Mouse (Mus musculus): ENCODE measurements around the gene Gsta4. TPM values are rescaled to one million over a fixed set of nuclear protein-coding genes. Genes with fewer than 3 reads are reported as not detected.
A peak's percentile ranks its signal among the peaks of the same experiment; 100 is the strongest.
"Not testable (repeated sequence)": the region's sequence is repeated elsewhere in the genome, so short reads cannot be mapped to it uniquely, and the experiment has no call there.

Gene Gsta4
- polyA plus RNA-seq, 1 experiment from 2014 or later = 23.3 TPM

DNA sequence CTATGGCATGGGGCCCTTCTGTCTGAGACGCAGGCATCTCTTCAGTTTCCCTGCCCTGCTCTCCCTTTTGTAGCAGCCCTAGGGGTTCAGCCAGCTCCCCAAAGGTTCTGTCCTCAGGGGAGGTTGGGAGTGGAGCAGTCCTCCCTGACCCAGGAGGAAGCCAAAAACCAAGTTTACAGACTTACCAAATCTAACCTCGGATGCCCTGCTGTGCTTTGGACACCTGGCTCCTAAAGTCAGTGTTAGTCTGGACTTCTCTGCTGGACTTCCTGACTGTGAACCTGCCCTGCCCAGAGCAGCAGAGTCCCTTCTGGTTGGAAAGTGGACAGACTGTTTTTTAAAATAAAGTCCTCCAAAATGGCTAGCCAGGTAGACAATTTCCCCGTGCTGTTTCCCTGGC lies 17.8 kb upstream of the Gsta4 start:
- 74% methylated on average over 3 of the region's 3 CpGs for WGBS (ENCODE audit: insufficient replicate concordance)
- Histone ChIP-seq H3K4me3 (replicated peaks) (no peak overlapping the region), H3K36me3 (peaks cover 35% of the 10 kb centered on the region), H3K27me3 (no peaks in the 10 kb centered on the region), H3K27ac (no peak overlapping the region), H3K9ac (no peak overlapping the region), H3K4me1 (replicated peaks) (peaks cover 28% of the 10 kb centered on the region), H3K9me3 (replicated peaks) (no peaks in the 10 kb centered on the region), H3K4me2 (no peak overlapping the region)
- no peak for ATAC-seq (ENCODE audit: low read depth)
- DNase-seq = no peak

DNA sequence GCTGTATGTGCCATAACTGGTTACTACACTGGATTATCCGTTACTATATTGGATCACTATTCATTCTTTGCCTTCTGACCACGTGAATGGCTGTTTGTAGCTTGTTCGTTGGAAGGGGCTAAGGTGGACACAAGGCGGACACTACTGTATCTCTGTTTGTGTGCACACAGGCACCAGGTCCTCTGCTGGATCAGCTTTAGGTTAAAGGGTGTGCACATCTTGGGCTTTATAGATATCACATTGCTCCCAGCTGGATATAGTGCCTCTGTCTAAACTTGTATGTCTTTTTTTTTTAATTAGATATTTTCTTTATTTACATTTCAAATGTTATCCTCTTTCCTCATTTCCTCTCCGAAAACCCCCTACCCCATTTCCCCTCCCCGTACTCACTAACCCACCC lies 17.1 kb upstream of the Gsta4 start:
- 60% methylated on average over 6 of the region's 6 CpGs for WGBS (ENCODE audit: insufficient replicate concordance)
- Histone ChIP-seq H3K4me2 (no peak overlapping the region), H3K9ac (no peak overlapping the region), H3K4me3 (replicated peaks) (no peak overlapping the region), H3K4me1 (replicated peaks) (peaks cover 28% of the 10 kb centered on the region), H3K27me3 (no peaks in the 10 kb centered on the region), H3K9me3 (replicated peaks) (no peaks in the 10 kb centered on the region), H3K36me3 (peaks cover 32% of the 10 kb centered on the region), H3K27ac (0 out of 2 replicates have a peak overlapping the region, but pooled peaks have one; percentile 70)
- ATAC-seq (ENCODE audit: low read depth) (peak; percentile 83), DNase-seq (no peak)

DNA sequence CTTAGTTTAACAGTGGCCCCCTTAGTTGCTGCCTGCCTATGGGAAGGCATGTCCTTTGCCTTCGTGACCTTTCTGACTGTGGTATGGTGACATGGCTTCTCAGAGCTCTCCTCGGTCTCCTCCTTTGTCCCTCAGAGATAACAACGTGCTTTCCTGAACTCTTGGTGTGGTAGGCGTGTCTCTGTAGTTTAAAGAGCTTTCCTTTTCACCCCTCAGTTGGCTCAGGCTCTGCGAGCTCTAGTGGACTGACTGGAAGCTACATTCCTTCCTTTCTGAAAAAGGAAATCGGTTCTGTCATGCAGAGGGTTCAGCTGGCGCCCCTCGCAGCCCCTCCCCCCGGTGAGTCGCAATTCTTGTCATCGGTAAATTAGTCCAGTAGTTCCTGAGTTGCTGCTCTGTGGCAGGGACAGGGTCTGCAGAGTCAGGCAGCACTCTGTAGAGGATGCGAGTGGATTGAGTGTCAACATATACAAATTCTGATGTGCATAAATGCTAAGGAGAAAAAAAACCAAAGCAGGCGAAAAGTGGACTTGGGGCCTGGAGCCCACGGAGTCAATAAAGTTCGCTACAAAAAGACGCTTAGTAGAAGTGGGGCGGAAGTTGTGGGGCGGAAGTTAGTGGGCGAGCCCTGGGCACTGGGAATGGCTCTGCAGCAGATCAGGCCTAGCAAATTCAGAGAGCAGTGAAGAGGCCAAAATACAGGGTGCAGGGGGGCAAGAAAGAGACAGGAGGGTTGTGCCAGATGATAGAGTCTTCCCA lies 15.7 kb upstream of the Gsta4 start:
- peaks cover 28% of the 10 kb centered on the region for H3K4me1 ChIP-seq (replicated peaks)
- peak; percentile 41 for DNase-seq
- no peaks in the 10 kb centered on the region for H3K9me3 ChIP-seq (replicated peaks)
- H3K27me3 ChIP-seq = no peaks in the 10 kb centered on the region
- WGBS (ENCODE audit: insufficient replicate concordance) = 47% methylated on average over 19 of the region's 19 CpGs
- ATAC-seq (ENCODE audit: low read depth) = peak; percentile 83
- H3K27ac ChIP-seq = peak overlapping the region; percentile 70
- peak overlapping the region; percentile 51; the same call in 1 of the 2 replicates for H3K9ac ChIP-seq
- peak overlapping the region; percentile 51 for H3K4me2 ChIP-seq
- peaks cover 19% of the 10 kb centered on the region; the same call in 1 of the 2 replicates for H3K36me3 ChIP-seq
- H3K4me3 ChIP-seq (replicated peaks) = peak overlapping the region; percentile 31

DNA sequence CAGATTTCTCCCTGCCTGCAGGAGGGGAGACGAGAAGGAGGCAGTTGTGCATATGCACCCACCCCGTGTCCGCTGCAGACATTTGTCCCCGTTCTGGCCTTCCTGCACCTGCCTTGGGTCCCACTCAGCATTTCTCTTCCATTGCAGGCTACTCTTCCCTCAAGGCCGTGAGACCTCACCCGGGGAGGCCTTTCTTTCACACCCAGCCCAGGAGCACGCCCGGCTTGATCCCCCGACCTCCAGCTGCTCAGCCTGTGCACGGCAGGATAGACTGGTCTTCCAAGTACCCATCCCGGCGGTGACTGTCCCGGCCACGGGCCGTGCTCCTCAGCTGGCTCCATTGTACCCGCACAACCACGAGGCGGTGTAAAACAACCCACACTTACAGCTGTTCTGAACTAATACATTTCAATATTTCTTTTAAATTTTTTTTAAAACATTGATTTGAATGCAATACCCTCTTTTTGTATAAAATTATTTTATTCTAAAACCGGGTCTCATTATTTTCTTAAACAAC lies 15.1 kb upstream of the Gsta4 start:
- Histone ChIP-seq H3K9ac (no peak overlapping the region), H3K36me3 (peaks cover 16% of the 10 kb centered on the region; the same call in 1 of the 2 replicates), H3K4me1 (replicated peaks) (peaks cover 28% of the 10 kb centered on the region), H3K27ac (no peak overlapping the region), H3K27me3 (no peaks in the 10 kb centered on the region), H3K4me3 (replicated peaks) (no peak overlapping the region), H3K9me3 (replicated peaks) (no peaks in the 10 kb centered on the region), H3K4me2 (peak overlapping the region; percentile 51)
- DNase-seq (no peak), ATAC-seq (ENCODE audit: low read depth) (no peak)
- 86% methylated on average over 19 of the region's 19 CpGs for WGBS (ENCODE audit: insufficient replicate concordance)

DNA sequence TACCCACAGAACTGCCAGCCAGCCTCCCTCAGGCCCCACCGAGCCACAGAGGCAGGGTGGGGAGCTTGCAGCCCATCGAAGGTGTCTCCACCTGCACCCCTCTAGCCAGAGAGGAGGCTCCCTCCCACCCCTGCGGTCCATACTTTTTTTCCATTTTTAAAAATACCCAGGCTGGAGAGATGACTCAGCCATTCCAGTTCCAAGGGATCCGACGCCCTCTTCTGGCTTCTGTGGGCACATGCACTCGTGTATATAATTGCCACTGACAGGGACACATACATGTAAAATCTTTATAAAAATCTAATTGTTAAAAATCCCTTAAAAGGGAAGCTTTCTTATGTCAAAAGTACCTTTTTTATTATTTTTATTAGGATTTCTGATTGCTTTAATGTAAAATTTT lies 13.7 kb upstream of the Gsta4 start:
- WGBS (ENCODE audit: insufficient replicate concordance) = 77% methylated on average over 6 of the region's 6 CpGs
- H3K9ac ChIP-seq = no peak overlapping the region
- no peak overlapping the region for H3K4me3 ChIP-seq (replicated peaks)

DNA sequence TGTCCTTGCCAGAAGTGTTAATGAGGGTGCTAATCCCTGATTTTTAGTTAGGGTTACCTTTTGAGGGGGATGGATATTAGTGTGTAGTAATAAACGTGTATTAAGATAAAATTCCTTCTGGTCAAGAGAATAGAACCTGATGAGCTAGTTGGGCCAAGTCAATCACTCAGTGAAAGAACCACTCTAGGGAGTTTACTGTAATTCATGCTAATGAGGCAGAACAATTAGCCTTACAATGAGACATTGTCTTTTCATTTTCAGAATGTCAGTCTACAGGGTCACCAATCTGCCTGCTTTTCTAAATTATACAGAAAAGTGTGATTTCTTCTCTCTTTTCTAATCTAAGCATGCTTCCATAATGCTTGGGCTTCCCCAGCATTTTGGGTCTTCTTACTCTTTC lies 8.6 kb upstream of the Gsta4 start:
- H3K9me3 ChIP-seq (replicated peaks) = no peaks in the 10 kb centered on the region
- DNase-seq = no peak
- H3K4me2 ChIP-seq = no peak overlapping the region
- H3K36me3 ChIP-seq = no peaks in the 10 kb centered on the region
- ATAC-seq (ENCODE audit: low read depth) = no peak
- H3K4me1 ChIP-seq (replicated peaks) = peaks cover 11% of the 10 kb centered on the region
- no peaks in the 10 kb centered on the region for H3K27me3 ChIP-seq
- no peak overlapping the region for H3K4me3 ChIP-seq (replicated peaks)
- H3K27ac ChIP-seq = no peak overlapping the region
- WGBS (ENCODE audit: insufficient replicate concordance) = 66% methylated on average over 1 of the region's 1 CpGs
- no peak overlapping the region for H3K9ac ChIP-seq

More for the DNA sequence above, 13.7 kb upstream of the Gsta4 start:
- no peaks in the 10 kb centered on the region for H3K27me3 ChIP-seq
- no peak overlapping the region for H3K27ac ChIP-seq
- ATAC-seq (ENCODE audit: low read depth) = no peak
- peaks cover 28% of the 10 kb centered on the region for H3K4me1 ChIP-seq (replicated peaks)
- H3K36me3 ChIP-seq = peaks cover 16% of the 10 kb centered on the region; the same call in 1 of the 2 replicates
- H3K4me2 ChIP-seq = no peak overlapping the region
- no peaks in the 10 kb centered on the region for H3K9me3 ChIP-seq (replicated peaks)
- DNase-seq = no peak

DNA sequence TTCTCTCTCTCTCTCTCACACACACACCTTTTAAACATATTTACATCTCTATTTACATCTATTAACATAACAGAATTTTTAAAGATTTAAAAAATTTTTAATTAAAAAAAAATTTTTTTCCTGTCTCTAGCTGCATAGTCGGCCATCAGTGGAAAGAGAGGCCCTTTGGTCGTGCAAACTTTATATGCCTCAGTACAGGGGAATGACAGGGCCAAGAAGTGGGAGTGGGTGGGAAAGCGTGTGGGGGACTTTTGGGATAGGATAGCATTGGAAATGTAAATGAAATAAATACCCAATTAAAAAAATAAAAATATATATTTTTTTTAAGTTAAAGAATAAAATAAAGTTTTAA lies 7.7 kb upstream of the Gsta4 start:
- H3K9me3 ChIP-seq (replicated peaks); H3K9ac ChIP-seq; DNase-seq; H3K4me3 ChIP-seq (replicated peaks); H3K4me2 ChIP-seq; ATAC-seq (ENCODE audit: low read depth); H3K27me3 ChIP-seq; H3K36me3 ChIP-seq: not testable (repeated sequence)
- Histone ChIP-seq H3K27ac (peak overlapping the region; percentile 12; the same call in 1 of the 2 replicates), H3K4me1 (replicated peaks) (peaks cover 11% of the 10 kb centered on the region)
- 40% methylated on average over 3 of the region's 3 CpGs for WGBS (ENCODE audit: insufficient replicate concordance)

DNA sequence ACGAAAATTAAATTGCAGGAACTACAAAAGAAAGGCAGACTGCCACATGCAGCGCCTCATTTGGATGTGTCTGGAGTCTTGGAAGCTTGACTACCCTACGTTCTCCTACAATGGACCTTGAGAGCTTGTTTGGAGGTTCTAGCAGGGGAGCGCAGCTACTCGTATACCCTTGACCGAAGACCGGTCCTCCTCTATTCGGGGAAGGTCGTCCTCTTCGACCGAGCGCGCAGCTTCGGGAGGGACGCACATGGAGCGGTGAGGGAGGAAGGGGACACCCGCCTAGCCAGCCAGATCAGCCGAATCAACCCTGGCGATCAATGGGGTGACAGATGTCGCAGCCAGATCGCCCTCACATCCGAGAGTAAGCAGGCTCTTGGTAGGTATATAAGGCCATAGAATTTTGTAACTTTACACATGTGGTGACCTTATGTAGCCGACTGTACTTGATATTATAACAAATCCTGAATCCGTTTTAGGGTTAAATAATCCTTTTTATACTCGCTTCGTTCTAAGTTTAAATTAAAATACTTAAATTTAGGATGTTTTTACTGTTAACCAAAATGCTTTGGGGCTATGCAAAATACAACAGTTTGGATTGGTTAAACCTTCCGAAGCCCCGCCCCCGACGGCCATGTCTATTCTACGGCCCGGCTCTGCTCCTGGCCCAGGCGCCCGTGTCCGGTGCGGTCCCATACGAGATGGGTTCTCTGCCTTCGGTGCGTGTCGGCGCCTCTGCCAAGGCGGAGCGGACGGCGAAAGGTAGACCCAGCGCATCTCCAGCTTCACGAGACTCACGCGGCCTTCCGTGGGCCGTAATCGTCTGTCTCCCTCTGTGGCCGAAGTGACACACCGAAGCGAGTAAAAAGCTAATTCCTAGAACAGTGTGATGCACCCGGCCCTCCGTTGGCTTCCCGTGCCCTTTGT lies 7.0 kb upstream of the Gsta4 start:
- Histone ChIP-seq H3K36me3 (no peaks in the 10 kb centered on the region), H3K9ac (peak overlapping the region; percentile 85), H3K27ac (peak overlapping the region; percentile 97), H3K4me1 (replicated peaks) (peaks cover 11% of the 10 kb centered on the region), H3K9me3 (replicated peaks) (no peaks in the 10 kb centered on the region), H3K4me3 (replicated peaks) (peak overlapping the region; percentile 75), H3K27me3 (no peaks in the 10 kb centered on the region), H3K4me2 (peak overlapping the region; percentile 80)
- DNase-seq (peak; percentile 93), ATAC-seq (ENCODE audit: low read depth) (peak; percentile 96)
- under 1% methylated on average over 52 of the region's 58 CpGs for WGBS (ENCODE audit: insufficient replicate concordance)

DNA sequence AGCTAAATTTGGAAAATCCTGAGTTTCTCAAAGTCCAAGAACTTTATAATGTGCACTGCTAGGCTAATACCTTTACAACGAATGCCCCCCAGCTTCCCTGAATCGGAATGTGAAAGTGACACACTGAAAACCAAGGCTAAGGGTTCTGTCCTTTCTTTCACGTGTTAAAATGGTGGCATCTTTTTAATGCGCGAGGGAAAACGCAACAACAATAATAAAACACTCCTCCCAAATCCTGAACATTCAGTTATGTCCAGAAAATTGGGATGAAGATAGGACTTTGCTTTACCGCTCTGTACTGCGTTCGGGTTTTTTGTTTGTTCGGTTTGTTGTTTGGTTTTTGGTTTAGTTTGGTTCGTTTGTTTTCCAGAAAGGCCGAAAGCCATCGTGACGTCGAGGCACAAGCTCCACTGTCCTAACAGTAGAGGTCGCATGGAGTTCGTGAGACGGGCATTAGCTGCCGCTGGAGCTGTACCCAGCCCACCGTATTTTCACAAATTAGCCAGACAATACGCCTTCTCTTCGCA lies 6.3 kb upstream of the Gsta4 start:
- DNase-seq (peak; percentile 63), ATAC-seq (ENCODE audit: low read depth) (peak; percentile 32; the same call in 1 of the 2 replicates)
- peak overlapping the region; percentile 85 for H3K9ac ChIP-seq
- H3K4me2 ChIP-seq = peak overlapping the region; percentile 80
- H3K27me3 ChIP-seq = no peaks in the 10 kb centered on the region
- no peaks in the 10 kb centered on the region for H3K36me3 ChIP-seq
- peak overlapping the region; percentile 97 for H3K27ac ChIP-seq
- peak overlapping the region; percentile 75 for H3K4me3 ChIP-seq (replicated peaks)
- 2% methylated on average over 22 of the region's 22 CpGs for whole genome bisulfite sequencing (ENCODE audit: insufficient replicate concordance)
- H3K4me1 ChIP-seq (replicated peaks) = peaks cover 11% of the 10 kb centered on the region
- H3K9me3 ChIP-seq (replicated peaks) = no peaks in the 10 kb centered on the region

DNA sequence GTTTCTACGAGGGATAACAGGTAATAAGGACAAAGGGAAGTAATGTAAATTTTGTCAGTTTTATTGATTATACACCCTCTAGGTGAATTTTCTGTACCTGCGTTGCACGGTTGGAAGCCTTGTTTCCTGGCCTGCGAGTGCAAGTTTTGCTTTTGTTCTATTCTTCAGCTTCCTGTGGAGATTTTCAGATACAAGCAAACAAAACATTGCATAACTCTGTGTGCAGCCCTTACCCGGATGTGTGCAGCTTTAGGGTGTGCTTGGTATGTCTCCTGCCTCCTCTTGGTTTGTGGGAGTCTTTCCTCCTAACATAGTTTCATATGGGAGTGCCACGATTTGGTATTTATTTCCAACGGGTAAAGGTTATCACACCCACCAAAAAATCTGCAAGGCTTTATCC lies 5.7 kb upstream of the Gsta4 start:
- 27% methylated on average over 7 of the region's 7 CpGs for WGBS (ENCODE audit: insufficient replicate concordance)
- Histone ChIP-seq H3K9ac (peak overlapping the region; percentile 85), H3K9me3 (replicated peaks) (no peaks in the 10 kb centered on the region), H3K4me2 (peak overlapping the region; percentile 80), H3K4me3 (replicated peaks) (peak overlapping the region; percentile 75), H3K27me3 (no peaks in the 10 kb centered on the region), H3K36me3 (no peaks in the 10 kb centered on the region), H3K27ac (peak overlapping the region; percentile 97), H3K4me1 (replicated peaks) (peaks cover 11% of the 10 kb centered on the region)
- no peak for DNase-seq
- ATAC-seq (ENCODE audit: low read depth) = no peak

DNA sequence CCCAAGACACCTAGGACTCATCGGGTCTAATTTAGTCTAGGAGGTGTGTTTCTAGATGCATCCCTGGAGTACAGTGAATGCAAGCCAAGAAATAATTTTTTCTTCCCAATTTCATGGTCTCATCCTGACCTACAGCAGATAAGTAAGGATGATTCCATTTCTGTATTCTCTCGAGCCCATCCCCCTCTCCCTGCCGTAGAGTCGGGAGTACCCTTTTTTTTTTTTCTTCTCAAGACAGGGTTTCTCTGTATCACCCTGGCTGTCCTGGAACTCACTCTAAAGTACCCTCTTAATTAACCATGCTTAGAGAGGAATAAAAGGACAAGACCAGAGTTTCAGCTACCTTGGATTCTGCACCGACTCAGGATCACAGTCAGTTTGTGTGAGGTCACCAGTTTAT lies 4.4 kb upstream of the Gsta4 start:
- no peaks in the 10 kb centered on the region for H3K9me3 ChIP-seq (replicated peaks)
- no peaks in the 10 kb centered on the region for H3K36me3 ChIP-seq
- peaks cover 11% of the 10 kb centered on the region for H3K4me1 ChIP-seq (replicated peaks)
- 76% methylated on average over 5 of the region's 5 CpGs for WGBS (ENCODE audit: insufficient replicate concordance)
- no peak overlapping the region for H3K27ac ChIP-seq
- DNase-seq (no peak), ATAC-seq (ENCODE audit: low read depth) (no peak)
- H3K4me3 ChIP-seq (replicated peaks) = no peak overlapping the region
- no peak overlapping the region for H3K9ac ChIP-seq
- no peaks in the 10 kb centered on the region for H3K27me3 ChIP-seq
- H3K4me2 ChIP-seq = no peak overlapping the region
